Mouse (Mus musculus) forebrain, embryonic 15.5 days (tissue): ENCODE data around the gene Rabep1. TPM values are rescaled to one million over a fixed set of nuclear protein-coding genes. Genes with fewer than 3 reads are reported as not detected.

Experiments used
- polyA plus RNA-seq: library from polyadenylated mRNA; unstranded; fragments of >200 nt; fragmentation: Nextera tagmentation; extraction: Ambion mirVana; gene quantifications from 2 replicates; pipeline ENCODE4 v1.2.1, GENCODE M21; 2015

The Rabep1 gene
- polyA plus RNA-seq, 1 experiment from 2014 or later, result 85.1 TPM

Other genes with a start within 250 kb of the Rabep1 start
- gene 4930544D05Rik, start 228.9 kb upstream of the Rabep1 start, polyA plus RNA-seq, result not detected in 2 replicates
- gene Chrne, start 225.6 kb upstream of the Rabep1 start, polyA plus RNA-seq, result 0.34 TPM in 1 of 2 replicates, not detected in the other
- 0.08 and 0.24 TPM in 2 replicates for gene Gp1ba, start 205.7 kb upstream of the Rabep1 start, polyA plus RNA-seq
- 126 and 130 TPM in 2 replicates for gene Rnf167, start 197.5 kb upstream of the Rabep1 start, polyA plus RNA-seq
- gene Slc25a11, start 197.3 kb upstream of the Rabep1 start, polyA plus RNA-seq, result 167 and 168 TPM in 2 replicates
- 683 and 724 TPM in 2 replicates for gene Pfn1, start 190.1 kb upstream of the Rabep1 start, polyA plus RNA-seq
- 6.3 and 8.4 TPM in 2 replicates for gene Eno3, start 187.6 kb upstream of the Rabep1 start, polyA plus RNA-seq
- 148 and 153 TPM in 2 replicates for gene Spag7, start 175.4 kb upstream of the Rabep1 start, polyA plus RNA-seq
- gene Camta2, start 156.7 kb upstream of the Rabep1 start, polyA plus RNA-seq, result 17.0 and 17.6 TPM in 2 replicates
- 0.69 and 1.5 TPM in 2 replicates for gene Inca1, start 144.6 kb upstream of the Rabep1 start, polyA plus RNA-seq
- 1.4 and 1.5 TPM in 2 replicates for gene Kif1c, start 144.2 kb upstream of the Rabep1 start, polyA plus RNA-seq
- 15.5 and 16.9 TPM in 2 replicates for gene Zfp3, start 80.6 kb upstream of the Rabep1 start, polyA plus RNA-seq
- not detected in 2 replicates for gene Scimp, start 32.2 kb upstream of the Rabep1 start, polyA plus RNA-seq
- 148 and 149 TPM in 2 replicates for gene Nup88, start 125.2 kb downstream of the Rabep1 start, polyA plus RNA-seq
- 82.6 and 88.3 TPM in 2 replicates for gene Rpain, start 125.4 kb downstream of the Rabep1 start, polyA plus RNA-seq
- 208 TPM in 2 replicates for gene C1qbp, start 138.2 kb downstream of the Rabep1 start, polyA plus RNA-seq
- 16.8 and 17.3 TPM in 2 replicates for gene Dhx33, start 159.7 kb downstream of the Rabep1 start, polyA plus RNA-seq
- gene Mis12, start 174.8 kb downstream of the Rabep1 start, polyA plus RNA-seq, result 39.4 and 40.5 TPM in 2 replicates
- gene Derl2, start 175.1 kb downstream of the Rabep1 start, polyA plus RNA-seq, result 35.5 and 36.2 TPM in 2 replicates
- gene 6330403K07Rik, start 188.7 kb downstream of the Rabep1 start, polyA plus RNA-seq, result 609 and 665 TPM in 2 replicates